Mouse (Mus musculus): ENCODE data around the gene Tm9sf4. TPM values are rescaled to one million over a fixed set of nuclear protein-coding genes. Genes with fewer than 3 reads are reported as not detected.

Gene Tm9sf4
- polyA plus RNA-seq, 1 experiment from 2014 or later: 74.5 TPM

DNA sequence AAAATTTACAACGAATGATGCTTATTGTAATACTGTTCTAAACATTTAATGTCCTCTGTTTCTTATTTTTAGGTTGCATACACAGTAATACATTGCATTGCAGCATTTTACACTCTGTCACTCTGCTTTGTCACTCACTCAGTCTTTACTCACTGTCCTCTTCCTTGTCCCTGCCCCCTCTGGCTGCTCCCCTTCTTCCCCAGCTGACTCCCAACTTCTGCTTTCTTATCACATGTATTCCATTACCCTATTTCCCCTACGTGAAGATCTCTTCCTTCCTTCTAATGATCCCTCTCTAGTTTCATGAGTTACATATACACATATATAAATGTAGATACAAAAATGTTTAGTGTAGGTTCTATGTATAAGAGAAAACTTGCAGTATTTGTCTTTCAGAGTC is 38.0 kb downstream of the Tm9sf4 start:
- peaks cover 5% of the 10 kb centered on the region for H3K4me1 ChIP-seq (replicated peaks)
- H3K9me3 ChIP-seq: no peaks in the 10 kb centered on the region
- WGBS: 90% methylated on average over 2 of the region's 2 CpGs
- DNase-seq (ENCODE audit: low spot score): no peak
- H3K36me3 ChIP-seq: peaks cover 90% of the 10 kb centered on the region
- H3K27ac ChIP-seq: no peak overlapping the region
- no peak overlapping the region for H3K4me3 ChIP-seq
- H3K27me3 ChIP-seq (ENCODE audit: insufficient read depth, poor library complexity, severe bottlenecking): no peaks in the 10 kb centered on the region

DNA sequence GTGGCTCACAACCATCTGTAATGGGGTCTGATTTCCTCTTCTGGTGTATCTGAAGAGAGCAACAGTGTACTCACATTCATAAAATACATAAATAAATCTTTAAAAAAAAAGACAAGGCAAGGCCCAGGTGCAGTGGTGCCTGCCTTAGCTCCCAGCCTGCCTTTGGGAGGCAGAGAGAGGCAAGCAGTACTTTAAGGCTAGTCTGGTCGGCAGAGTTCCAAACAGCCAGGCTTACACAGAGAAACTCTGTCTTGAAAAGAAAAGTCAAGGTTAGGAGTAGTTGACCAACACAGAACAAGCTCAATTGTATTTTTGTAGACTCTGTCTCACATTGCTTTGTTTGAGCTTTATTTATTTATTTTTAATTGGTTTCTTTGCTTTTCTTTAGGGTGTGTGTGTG is 41.7 kb downstream of the Tm9sf4 start:
- Histone ChIP-seq H3K27me3 (ENCODE audit: insufficient read depth, poor library complexity, severe bottlenecking) (no peaks in the 10 kb centered on the region), H3K27ac (no peak overlapping the region), H3K4me3 (no peak overlapping the region), H3K36me3 (peaks cover 94% of the 10 kb centered on the region), H3K9me3 (no peaks in the 10 kb centered on the region), H3K4me1 (replicated peaks) (peaks cover 5% of the 10 kb centered on the region)
- DNase-seq (ENCODE audit: low spot score): no peak
- 79% methylated on average over 1 of the region's 1 CpGs for WGBS

DNA sequence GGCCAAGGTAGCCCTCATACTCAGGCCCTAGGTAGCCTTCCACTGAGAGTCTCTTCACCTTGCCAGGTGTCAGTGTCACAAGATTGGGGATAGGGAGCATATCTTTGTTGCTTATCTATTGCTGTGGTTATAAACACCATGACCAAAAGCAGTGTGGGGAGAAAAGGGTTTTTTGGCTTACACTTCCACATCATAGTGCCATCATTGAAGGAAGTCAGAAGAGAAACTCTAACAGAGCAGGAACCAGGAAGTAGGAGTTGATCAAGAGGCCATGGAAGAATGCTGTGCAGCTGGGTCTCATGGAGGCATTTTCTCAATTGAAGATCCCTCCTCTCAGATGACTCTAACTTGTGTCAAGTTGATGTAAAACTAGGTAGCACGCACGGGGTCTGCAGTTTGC is 47.0 kb downstream of the Tm9sf4 start:
- Histone ChIP-seq H3K27me3 (ENCODE audit: insufficient read depth, poor library complexity, severe bottlenecking) (no peaks in the 10 kb centered on the region), H3K27ac (no peak overlapping the region), H3K4me3 (no peak overlapping the region), H3K9me3 (no peaks in the 10 kb centered on the region), H3K36me3 (peaks cover 74% of the 10 kb centered on the region), H3K4me1 (replicated peaks) (no peaks in the 10 kb centered on the region)
- 95% methylated on average over 2 of the region's 2 CpGs for WGBS
- DNase-seq (ENCODE audit: low spot score): no peak

DNA sequence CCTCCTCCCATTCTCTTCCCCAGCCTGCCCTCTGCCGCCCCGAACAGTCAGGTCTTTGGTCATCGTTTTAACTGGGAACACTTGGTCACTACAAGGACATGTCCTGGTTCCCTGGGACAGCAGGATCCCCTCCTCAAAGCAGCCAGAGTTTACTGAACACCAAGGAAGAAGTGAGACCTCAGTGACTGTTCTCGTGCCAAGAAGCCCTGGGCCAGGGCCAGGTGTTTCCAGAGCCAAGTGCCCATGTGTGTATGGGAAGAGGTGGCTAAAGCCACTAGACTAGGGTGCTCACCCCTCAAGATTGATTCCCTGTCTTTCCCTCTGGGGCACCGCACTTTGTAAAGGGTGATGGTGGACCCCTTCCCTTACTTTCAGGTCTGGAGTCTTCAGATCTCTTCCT is 48.2 kb downstream of the Tm9sf4 start:
- Histone ChIP-seq H3K27ac (no peak overlapping the region), H3K4me1 (replicated peaks) (no peaks in the 10 kb centered on the region), H3K9me3 (no peaks in the 10 kb centered on the region), H3K27me3 (ENCODE audit: insufficient read depth, poor library complexity, severe bottlenecking) (no peaks in the 10 kb centered on the region), H3K36me3 (peaks cover 63% of the 10 kb centered on the region), H3K4me3 (no peak overlapping the region)
- DNase-seq (ENCODE audit: low spot score): no peak
- 90% methylated on average over 5 of the region's 5 CpGs for WGBS

DNA sequence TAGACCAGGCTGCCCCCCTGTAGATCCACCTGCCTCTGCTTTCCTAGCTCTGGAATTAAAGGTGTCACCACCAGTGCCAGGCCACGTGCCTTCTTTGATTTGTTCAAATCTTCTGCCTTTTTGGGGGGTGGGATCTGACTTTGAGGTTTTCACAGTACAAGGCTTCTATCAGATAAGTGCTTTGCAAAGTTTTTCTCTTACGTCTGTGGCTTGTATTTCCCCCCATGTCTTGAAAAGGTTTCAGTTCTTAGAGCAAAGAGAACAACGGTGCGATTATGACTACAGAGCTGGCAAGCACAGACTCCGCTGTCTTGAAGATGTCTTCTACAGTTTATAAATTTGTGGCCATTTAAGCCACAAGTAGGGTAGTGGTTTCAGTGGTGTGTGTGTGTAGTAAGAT is 50.3 kb downstream of the Tm9sf4 start:
- Histone ChIP-seq H3K9me3 (no peaks in the 10 kb centered on the region), H3K4me1 (replicated peaks) (no peaks in the 10 kb centered on the region), H3K4me3 (no peak overlapping the region), H3K27ac (no peak overlapping the region), H3K36me3 (peaks cover 42% of the 10 kb centered on the region), H3K27me3 (ENCODE audit: insufficient read depth, poor library complexity, severe bottlenecking) (no peaks in the 10 kb centered on the region)
- WGBS: 95% methylated on average over 5 of the region's 5 CpGs
- no peak for DNase-seq (ENCODE audit: low spot score)

DNA sequence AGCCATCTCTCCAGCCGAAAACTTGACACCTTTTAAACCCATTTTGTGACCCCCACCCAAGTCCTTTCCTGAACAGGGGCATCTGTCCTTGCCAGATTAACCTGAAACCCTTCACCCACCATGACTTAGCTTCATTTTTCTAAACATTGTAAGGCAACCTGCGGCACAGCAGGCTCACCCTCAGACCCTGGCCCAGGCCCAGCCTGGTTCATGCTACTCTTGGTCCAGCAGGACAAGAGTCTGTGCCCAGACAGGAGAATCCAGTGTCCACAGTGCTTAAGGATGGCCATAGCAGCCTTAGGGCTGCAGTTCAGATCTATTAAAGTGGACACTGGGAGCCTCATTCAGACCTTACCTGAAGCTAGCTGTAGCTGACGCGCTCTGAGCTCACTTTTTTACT is 52.2 kb downstream of the Tm9sf4 start:
- H3K27ac ChIP-seq: no peak overlapping the region
- no peaks in the 10 kb centered on the region for H3K4me1 ChIP-seq (replicated peaks)
- no peaks in the 10 kb centered on the region for H3K9me3 ChIP-seq
- no peaks in the 10 kb centered on the region for H3K27me3 ChIP-seq (ENCODE audit: insufficient read depth, poor library complexity, severe bottlenecking)
- 90% methylated on average over 4 of the region's 4 CpGs for whole genome bisulfite sequencing
- H3K36me3 ChIP-seq: peaks cover 23% of the 10 kb centered on the region
- no peak for DNase-seq (ENCODE audit: low spot score)
- H3K4me3 ChIP-seq: no peak overlapping the region

DNA sequence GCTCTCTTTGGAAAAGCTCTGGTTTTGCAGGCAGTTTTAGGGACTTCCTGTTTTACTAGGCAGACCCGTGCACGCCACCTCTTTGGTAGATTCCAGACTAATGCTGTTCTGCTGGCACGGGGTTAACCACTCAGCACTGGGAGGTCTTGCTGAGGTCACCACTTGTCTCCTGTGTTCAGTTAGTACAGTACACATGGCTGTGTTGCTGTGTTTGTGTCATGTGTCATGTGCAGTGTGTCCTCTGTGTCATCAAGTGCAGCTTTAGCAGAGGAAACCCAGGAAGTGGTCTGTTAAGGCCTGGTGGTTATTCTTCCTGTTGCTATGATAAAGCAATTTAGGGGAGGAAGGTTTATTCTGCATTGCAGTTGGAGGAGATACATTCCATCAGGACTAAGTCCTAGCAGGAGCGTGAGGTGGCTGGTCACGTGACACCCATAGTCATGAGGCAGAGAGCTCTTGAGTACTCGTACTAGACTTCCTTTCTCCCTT is 53.7 kb downstream of the Tm9sf4 start:
- H3K9me3 ChIP-seq: no peaks in the 10 kb centered on the region
- no peaks in the 10 kb centered on the region for H3K4me1 ChIP-seq (replicated peaks)
- no peak overlapping the region for H3K4me3 ChIP-seq
- no peaks in the 10 kb centered on the region for H3K27me3 ChIP-seq (ENCODE audit: insufficient read depth, poor library complexity, severe bottlenecking)
- DNase-seq (ENCODE audit: low spot score): no peak
- H3K27ac ChIP-seq: no peak overlapping the region
- WGBS: 82% methylated on average over 6 of the region's 6 CpGs
- H3K36me3 ChIP-seq: peaks cover 9% of the 10 kb centered on the region

DNA sequence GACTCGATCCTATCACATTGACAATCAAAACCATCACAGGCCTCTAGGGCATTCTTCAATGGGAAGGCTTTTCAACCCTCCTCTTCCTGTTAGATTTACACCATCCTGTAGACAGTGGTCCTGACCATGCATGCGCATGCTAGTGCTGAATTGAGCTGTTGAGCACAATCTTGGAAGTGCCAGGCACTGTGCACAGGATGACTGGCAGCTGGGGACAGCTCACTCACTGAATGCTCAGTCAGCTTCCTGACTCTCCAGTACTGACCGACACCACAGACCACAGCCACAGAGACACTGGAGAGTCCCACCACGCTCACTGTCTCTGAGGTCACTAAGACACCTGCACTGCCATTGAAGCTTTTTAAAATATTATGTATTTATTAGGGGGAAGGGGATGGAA is 54.3 kb downstream of the Tm9sf4 start:
- H3K4me3 ChIP-seq: no peak overlapping the region
- H3K27me3 ChIP-seq (ENCODE audit: insufficient read depth, poor library complexity, severe bottlenecking): no peaks in the 10 kb centered on the region
- WGBS: 85% methylated on average over 4 of the region's 4 CpGs
- DNase-seq (ENCODE audit: low spot score): no peak
- no peaks in the 10 kb centered on the region for H3K4me1 ChIP-seq (replicated peaks)
- H3K27ac ChIP-seq: no peak overlapping the region
- no peaks in the 10 kb centered on the region for H3K9me3 ChIP-seq
- H3K36me3 ChIP-seq: peaks cover 3% of the 10 kb centered on the region; the same call in 1 of the 2 replicates

DNA sequence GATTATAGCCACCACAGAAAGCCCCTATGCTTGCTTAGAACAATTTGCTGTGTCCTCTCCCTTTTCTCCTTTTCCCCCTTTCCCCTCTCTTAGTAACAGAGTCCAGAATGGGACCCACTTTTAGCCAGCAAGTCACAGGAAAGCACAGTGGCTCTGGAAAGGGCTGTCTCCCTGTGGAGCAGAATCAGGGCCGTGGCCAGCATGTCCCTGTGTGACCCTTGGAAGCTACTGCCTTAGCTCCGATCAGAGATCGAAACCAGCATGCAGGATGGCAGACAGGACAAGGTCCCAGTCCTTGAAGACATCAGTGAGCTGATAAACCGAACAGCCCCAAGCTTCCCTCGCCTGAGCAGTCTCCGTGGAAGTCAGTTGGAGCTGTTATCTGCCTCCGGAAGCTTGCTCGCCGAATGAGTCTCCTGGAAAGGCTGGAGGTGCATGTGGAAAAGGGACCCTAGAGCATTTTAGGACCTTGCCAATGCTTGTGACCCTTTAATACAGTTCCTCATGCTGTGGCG is 56.8 kb downstream of the Tm9sf4 start:
- H3K4me3 ChIP-seq: no peak overlapping the region
- DNase-seq (ENCODE audit: low spot score): no peak
- H3K4me1 ChIP-seq (replicated peaks): no peaks in the 10 kb centered on the region
- H3K36me3 ChIP-seq: 0 out of 2 replicates have a peak, but pooled peaks cover 5% of the 10 kb centered on the region
- H3K27ac ChIP-seq: no peak overlapping the region
- H3K27me3 ChIP-seq (ENCODE audit: insufficient read depth, poor library complexity, severe bottlenecking): no peaks in the 10 kb centered on the region
- no peaks in the 10 kb centered on the region for H3K9me3 ChIP-seq
- WGBS: 87% methylated on average over 10 of the region's 10 CpGs

DNA sequence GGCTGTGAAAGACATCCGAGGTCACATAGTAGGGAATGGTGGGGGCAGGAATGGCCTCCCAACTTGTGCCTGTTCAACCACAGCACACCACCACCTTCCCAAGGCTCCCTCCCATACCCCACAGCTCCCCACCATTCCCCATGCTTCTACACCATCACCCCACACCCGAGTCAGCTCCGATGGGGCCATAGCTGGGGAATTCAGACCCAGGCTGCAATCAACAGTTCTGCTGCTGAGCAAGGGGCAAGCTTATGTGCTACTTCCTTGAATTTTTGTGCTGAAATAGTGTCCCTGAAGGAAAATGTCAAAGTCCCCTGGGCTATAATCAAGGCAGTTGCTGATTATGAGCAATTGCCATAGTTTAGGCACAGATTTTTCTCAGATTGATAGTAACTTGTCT is 57.4 kb downstream of the Tm9sf4 start:
- Histone ChIP-seq H3K9me3 (no peaks in the 10 kb centered on the region), H3K27me3 (ENCODE audit: insufficient read depth, poor library complexity, severe bottlenecking) (no peaks in the 10 kb centered on the region), H3K4me1 (replicated peaks) (no peaks in the 10 kb centered on the region), H3K4me3 (no peak overlapping the region), H3K36me3 (0 out of 2 replicates have a peak, but pooled peaks cover 5% of the 10 kb centered on the region), H3K27ac (no peak overlapping the region)
- DNase-seq (ENCODE audit: low spot score): no peak
- 84% methylated on average over 3 of the region's 3 CpGs for WGBS

DNA sequence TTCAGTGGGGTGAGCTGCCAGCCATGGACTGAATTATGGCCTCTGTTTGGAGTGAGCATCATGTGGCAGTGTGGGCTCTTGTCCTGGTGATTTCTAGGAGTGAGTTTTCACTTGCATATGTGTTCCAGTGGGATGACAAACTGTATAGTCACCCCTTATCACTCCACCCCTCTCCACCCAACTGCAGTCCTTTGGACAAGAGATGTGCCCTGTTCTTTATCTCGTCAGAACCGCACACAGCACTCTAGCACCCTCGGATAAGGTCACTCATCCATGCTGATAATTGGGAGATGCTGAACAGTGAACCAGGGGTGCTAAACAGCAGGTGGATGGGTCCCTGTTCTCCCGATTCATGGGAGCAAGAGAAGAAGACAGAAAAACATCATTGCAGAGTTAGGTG is 60.5 kb downstream of the Tm9sf4 start:
- Histone ChIP-seq H3K4me1 (replicated peaks) (peaks cover 15% of the 10 kb centered on the region), H3K36me3 (peaks cover 5% of the 10 kb centered on the region; the same call in 1 of the 2 replicates)
- WGBS: 83% methylated on average over 4 of the region's 4 CpGs

DNA sequence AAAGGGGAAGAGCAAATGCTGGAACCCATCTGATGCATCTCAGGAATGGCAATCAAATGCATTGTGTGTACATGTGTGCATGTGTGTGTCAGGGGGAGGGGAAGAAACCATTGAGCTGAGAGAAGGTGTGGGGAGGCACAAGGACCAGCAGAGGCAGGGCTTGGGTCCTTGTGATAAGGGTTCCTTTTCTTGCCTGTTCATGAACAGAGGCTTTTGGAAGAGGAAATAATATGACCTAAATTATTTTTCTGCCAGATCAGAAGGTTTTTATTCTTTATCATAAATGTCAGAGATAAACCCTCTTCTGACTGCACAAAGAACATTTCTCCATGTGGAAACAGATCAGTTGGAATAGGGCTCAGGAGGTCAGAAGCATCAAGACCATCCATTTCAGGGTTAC is 61.0 kb downstream of the Tm9sf4 start:
- Histone ChIP-seq H3K36me3 (peaks cover 10% of the 10 kb centered on the region; the same call in 1 of the 2 replicates), H3K27ac (no peak overlapping the region), H3K4me1 (replicated peaks) (peaks cover 15% of the 10 kb centered on the region), H3K27me3 (ENCODE audit: insufficient read depth, poor library complexity, severe bottlenecking) (no peaks in the 10 kb centered on the region), H3K4me3 (no peak overlapping the region), H3K9me3 (no peaks in the 10 kb centered on the region)
- no peak for DNase-seq (ENCODE audit: low spot score)

More for the DNA sequence above, 60.5 kb downstream of the Tm9sf4 start:
- Histone ChIP-seq H3K4me3 (no peak overlapping the region), H3K27ac (no peak overlapping the region), H3K9me3 (no peaks in the 10 kb centered on the region), H3K27me3 (ENCODE audit: insufficient read depth, poor library complexity, severe bottlenecking) (no peaks in the 10 kb centered on the region)
- no peak for DNase-seq (ENCODE audit: low spot score)

DNA sequence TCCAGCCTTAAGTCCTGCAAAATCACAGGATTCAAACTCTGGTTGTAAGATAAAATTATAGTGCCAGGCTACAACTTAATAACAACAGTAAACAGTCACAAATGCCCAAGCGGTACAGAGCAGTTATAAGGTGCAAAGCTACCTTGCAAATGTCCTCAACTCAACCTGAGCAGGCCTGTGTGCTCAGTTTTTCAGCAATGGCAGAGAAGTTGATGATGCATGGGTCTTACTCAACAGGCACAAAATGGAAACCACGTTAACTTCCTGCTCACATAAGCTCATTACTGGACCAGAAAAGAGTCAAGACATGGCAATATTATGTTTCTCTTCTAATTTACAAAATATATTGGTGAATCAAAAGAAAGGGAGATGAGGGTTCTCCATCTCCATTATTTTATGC is 61.5 kb downstream of the Tm9sf4 start:
- Histone ChIP-seq H3K9me3 (no peaks in the 10 kb centered on the region), H3K27me3 (ENCODE audit: insufficient read depth, poor library complexity, severe bottlenecking) (no peaks in the 10 kb centered on the region), H3K27ac (no peak overlapping the region), H3K36me3 (peaks cover 15% of the 10 kb centered on the region; the same call in 1 of the 2 replicates), H3K4me3 (no peak overlapping the region), H3K4me1 (replicated peaks) (peaks cover 15% of the 10 kb centered on the region)
- DNase-seq (ENCODE audit: low spot score): no peak
- 92% methylated on average over 2 of the region's 2 CpGs for WGBS
